ENCODE assay signal across 8 mouse cellular contexts in the genomic region with DNA sequence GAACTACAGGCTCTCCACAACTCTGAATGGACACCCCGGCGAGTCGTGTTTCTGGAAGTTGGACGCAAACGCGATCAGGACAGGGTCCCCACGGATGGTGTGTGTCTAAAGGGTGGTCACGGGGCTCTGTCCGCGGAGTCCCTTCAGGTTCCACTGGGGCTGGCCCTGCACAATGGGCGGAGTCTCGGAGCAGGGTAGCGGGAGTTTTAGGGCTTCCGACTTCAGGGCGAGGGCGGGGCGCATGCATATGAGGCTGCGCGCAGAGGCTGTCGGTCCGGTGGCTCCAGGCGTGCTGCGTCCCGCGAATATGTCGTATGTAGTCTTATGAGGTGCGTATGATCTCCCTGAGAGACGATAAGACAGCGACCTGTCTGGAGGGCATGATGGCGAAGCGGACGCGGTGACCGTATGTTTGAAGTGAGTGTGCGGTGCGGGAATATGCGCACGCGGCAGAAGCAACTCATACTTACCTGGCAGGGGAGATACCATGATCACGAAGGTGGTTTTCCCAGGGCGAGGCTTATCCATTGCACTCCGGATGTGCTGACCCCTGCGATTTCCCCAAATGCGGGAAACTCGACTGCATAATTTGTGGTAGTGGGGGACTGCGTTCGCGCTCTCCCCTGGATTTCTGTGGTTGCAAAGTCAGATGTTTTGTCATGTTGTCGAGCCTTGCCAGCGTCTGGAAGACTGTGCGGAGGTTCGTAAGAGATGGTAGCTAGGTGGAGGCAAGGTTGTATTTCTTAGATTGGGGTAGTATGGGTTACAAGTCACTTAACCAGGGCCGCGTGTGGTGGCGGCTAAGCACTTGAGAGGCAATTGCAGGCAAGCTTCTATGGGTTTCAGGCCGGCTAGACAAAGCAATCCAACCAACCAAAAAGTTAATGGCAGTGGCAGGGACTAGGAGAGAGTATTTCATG. TPM values are rescaled to one million over a fixed set of nuclear protein-coding genes. Genes with fewer than 3 reads are reported as not detected.
DNase-seq lines count a peak whose midpoint lies in the region; ATAC-seq and TF ChIP-seq lines count a peak whose summit lies in the region.
"Not testable (repeated sequence)": the region's sequence is repeated elsewhere in the genome, so short reads cannot be mapped to it uniquely, and the experiment has no call there.

No protein-coding gene starts in this region.

- ATAC-seq in G1E (ENCODE audit: extremely low read depth, insufficient number of reproducible peaks, low FRiP score, poor library complexity, severe bottlenecking): peak; percentile 83
- peak; percentile 97 for ATAC-seq in erythroid progenitor cell, adult 5-6 weeks (replicated peaks; ENCODE audit: low FRiP score, poor library complexity, severe bottlenecking)
- peak; percentile 95 for ATAC-seq in heart, embryonic 12.5 days (ENCODE audit: insufficient number of reproducible peaks, low FRiP score)
- peak; percentile 95 for ATAC-seq in hindbrain, embryonic 15.5 days (ENCODE audit: low FRiP score, low read depth)
- peak; percentile 92 for ATAC-seq in kidney, postnatal 0 days (replicated peaks; ENCODE audit: low FRiP score, low read depth)
- ATAC-seq in liver, embryonic 16.5 days (ENCODE audit: low read depth): peak; percentile 83
- ATAC-seq in midbrain, embryonic 13.5 days: peak; percentile 92
- peak; percentile 86 for ATAC-seq in neutrophil, adult 5-6 weeks (ENCODE audit: extremely low read depth, insufficient number of reproducible peaks, low FRiP score, poor library complexity, severe bottlenecking)

- not testable (repeated sequence) for H3K4me1 ChIP-seq in G1E (ENCODE audit: insufficient read depth, low read depth, low read length); heart, embryonic 12.5 days (replicated peaks); hindbrain, embryonic 15.5 days (replicated peaks); kidney, postnatal 0 days (replicated peaks; ENCODE audit: insufficient read depth, low read length); liver, embryonic 16.5 days (ENCODE audit: control insufficient read depth, low read depth, low read length); midbrain, embryonic 13.5 days (replicated peaks)

- DNase-seq in G1E (ENCODE audit: low spot score); kidney, postnatal 0 days (ENCODE audit: low spot score): not testable (repeated sequence)

- H3K4me2 ChIP-seq in heart, embryonic 12.5 days; hindbrain, embryonic 15.5 days; kidney, postnatal 0 days (ENCODE audit: low read length); liver, embryonic 16.5 days (ENCODE audit: low read depth, low read length); midbrain, embryonic 13.5 days (replicated peaks): not testable (repeated sequence)

- TF ChIP-seq CTCF in G1E (IDR thresholded peaks at IDR 0.05; ENCODE audit: low read depth, low read length); kidney, postnatal 0 days (IDR thresholded peaks at IDR 0.05; ENCODE audit: low read depth): not testable (repeated sequence)

- not testable (repeated sequence) for H3K9me3 ChIP-seq in G1E (replicated peaks); heart, embryonic 12.5 days (replicated peaks); hindbrain, embryonic 15.5 days; kidney, postnatal 0 days (replicated peaks; ENCODE audit: low read length); liver, embryonic 16.5 days (replicated peaks; ENCODE audit: control insufficient read depth, low read length); midbrain, embryonic 13.5 days

- H3K27me3 ChIP-seq in G1E (ENCODE audit: insufficient read depth, low read length); heart, embryonic 12.5 days (replicated peaks); hindbrain, embryonic 15.5 days; kidney, postnatal 0 days (ENCODE audit: insufficient read depth, low read length); liver, embryonic 16.5 days (ENCODE audit: control insufficient read depth, insufficient read depth, low read depth, low read length); midbrain, embryonic 13.5 days: not testable (repeated sequence)

- not testable (repeated sequence) for H3K27ac ChIP-seq in heart, embryonic 12.5 days (ENCODE audit: poor library complexity, severe bottlenecking); hindbrain, embryonic 15.5 days (replicated peaks); kidney, postnatal 0 days; liver, embryonic 16.5 days (ENCODE audit: low read length); midbrain, embryonic 13.5 days

- WGBS in heart, embryonic 12.5 days: no CpG with 5 or more reads among the region's 56 CpGs
- WGBS in hindbrain, embryonic 15.5 days: no CpG with 5 or more reads among the region's 56 CpGs
- WGBS in kidney, postnatal 0 days: no CpG with 5 or more reads among the region's 56 CpGs
- no CpG with 5 or more reads among the region's 56 CpGs for WGBS in liver, embryonic 16.5 days (ENCODE audit: insufficient replicate concordance)
- no CpG with 5 or more reads among the region's 56 CpGs for WGBS in midbrain, embryonic 13.5 days

- not testable (repeated sequence) for H3K4me3 ChIP-seq in G1E (ENCODE audit: low read depth, low read length); heart, embryonic 12.5 days; hindbrain, embryonic 15.5 days; kidney, postnatal 0 days (replicated peaks; ENCODE audit: low read depth, low read length); liver, embryonic 16.5 days (ENCODE audit: low read depth, low read length); midbrain, embryonic 13.5 days (replicated peaks)

- not testable (repeated sequence) for H3K36me3 ChIP-seq in G1E (replicated peaks); heart, embryonic 12.5 days; hindbrain, embryonic 15.5 days; kidney, postnatal 0 days (ENCODE audit: insufficient read depth, low read length); liver, embryonic 16.5 days (ENCODE audit: control insufficient read depth, insufficient read depth); midbrain, embryonic 13.5 days

- H3K9ac ChIP-seq in heart, embryonic 12.5 days; hindbrain, embryonic 15.5 days; kidney, postnatal 0 days (ENCODE audit: low read depth, low read length); liver, embryonic 16.5 days (ENCODE audit: low read depth, low read length); midbrain, embryonic 13.5 days (replicated peaks): not testable (repeated sequence)

RNA-seq across cellular contexts. Expression of a gene that starts 33.7 kb away (rescaled TPM):
- total RNA-seq in G1E (2014; fragmentation: Nextera tagmentation): 53.2 and 70.6 TPM in 2 replicates
- total RNA-seq in G1E (2017): 84.9 and 106 TPM in 2 replicates
- polyA plus RNA-seq in G1E (2012): 59.6 and 98.9 TPM in 2 replicates
- total RNA-seq in erythroid progenitor cell, adult 5-6 weeks (2015; ENCODE audit: low replicate concordance): 46.1 and 46.9 TPM in 2 replicates
- total RNA-seq in erythroid progenitor cell, adult 5-6 weeks (2017; ENCODE audit: low replicate concordance): 24.0 and 48.3 TPM in 2 replicates
- polyA plus RNA-seq in heart, embryonic 12.5 days (2016; fragmentation: Nextera tagmentation; extraction: Ambion mirVana): 45.4 and 49.9 TPM in 2 replicates
- 73.0 and 75.9 TPM in 2 replicates for polyA plus RNA-seq in hindbrain, embryonic 15.5 days (2015; fragmentation: Nextera tagmentation; extraction: Ambion mirVana)
- 77.4 and 85.6 TPM in 2 replicates for polyA plus RNA-seq in kidney, postnatal 0 days (2015; fragmentation: Nextera tagmentation; extraction: Ambion mirVana)
- polyA plus RNA-seq in liver, embryonic 16.5 days (2015; fragmentation: Nextera tagmentation; extraction: Ambion mirVana): 36.9 and 38.8 TPM in 2 replicates
- 95.4 and 98.4 TPM in 2 replicates for polyA plus RNA-seq in midbrain, embryonic 13.5 days (2015; fragmentation: Nextera tagmentation; extraction: Ambion mirVana)
- 72.9 and 117 TPM in 2 replicates for total RNA-seq in neutrophil, adult 5-6 weeks (2017)
